Mouse (Mus musculus) adrenal gland (tissue): Measurements from ENCODE around the gene Gm44790.

Experiments used
- intact Hi-C: fragments of 180-260 bp; cut with DNase I; formaldehyde crosslinking; loops from one replicate; pipeline ENCODE4 v1.15.1; 2025

Gm44790 gene

DNA sequence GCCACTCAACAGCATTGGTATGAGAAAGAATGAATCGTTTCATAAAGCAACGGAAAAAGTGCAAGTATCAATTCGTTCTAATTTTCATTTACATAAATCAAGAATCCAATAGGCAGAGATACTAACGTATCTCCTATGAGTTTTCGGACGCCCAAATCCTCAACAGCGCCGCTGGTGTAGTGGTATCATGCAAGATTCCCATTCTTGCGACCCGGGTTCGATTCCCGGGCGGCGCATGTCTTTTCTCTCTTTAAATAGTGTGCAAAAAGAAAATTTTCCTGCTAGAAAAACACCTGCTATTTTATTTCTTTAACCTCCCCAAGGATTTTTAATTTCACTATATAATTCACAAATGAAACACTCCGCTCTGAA lies 22.7 kb upstream of the Gm44790 start:
- intact Hi-C loops = no loop called here

DNA sequence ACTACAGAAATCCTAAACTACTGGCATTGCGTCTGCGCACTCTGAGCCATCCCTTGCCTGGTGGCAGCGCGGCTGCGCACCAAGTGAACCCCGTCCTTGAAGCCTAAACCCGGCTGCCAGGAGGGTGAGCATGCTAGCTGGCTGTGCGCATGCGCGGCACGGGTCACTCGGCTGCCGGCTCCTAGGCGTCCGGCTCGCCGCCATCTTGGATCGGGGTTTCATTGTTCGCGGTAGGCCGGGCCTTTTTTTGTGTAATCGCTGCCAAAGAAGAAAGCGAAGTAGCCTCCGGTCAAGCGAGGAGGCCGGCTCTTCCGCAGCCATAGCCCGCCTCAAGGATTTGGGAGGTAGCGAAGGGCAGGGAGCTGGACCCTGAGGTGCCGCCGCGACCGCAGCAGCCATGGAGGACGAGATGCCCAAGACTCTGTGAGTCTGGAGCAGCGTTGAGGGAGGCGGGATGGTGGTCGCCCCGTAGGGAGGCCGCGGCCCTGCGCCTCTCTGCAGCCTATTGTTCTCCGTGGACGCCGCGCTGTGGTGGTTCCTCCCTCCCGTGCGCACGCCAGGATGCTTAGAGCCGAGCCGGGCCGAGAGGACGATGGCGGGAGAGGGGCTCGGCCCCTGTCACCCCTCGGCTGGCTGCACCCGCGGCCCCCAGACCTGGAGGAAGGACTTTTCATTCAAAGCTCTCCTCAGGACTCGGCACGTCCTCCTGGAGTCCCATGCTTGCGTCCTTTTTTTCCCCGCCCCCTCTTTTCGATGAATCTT lies 22.2 kb upstream of the Gm44790 start, which contains the start of gene Tia1:
Gene Tia1, plus strand, starts transcription at position 120 of the 762 bp plus-strand sequence.
- intact Hi-C loops = no loop called here

DNA sequence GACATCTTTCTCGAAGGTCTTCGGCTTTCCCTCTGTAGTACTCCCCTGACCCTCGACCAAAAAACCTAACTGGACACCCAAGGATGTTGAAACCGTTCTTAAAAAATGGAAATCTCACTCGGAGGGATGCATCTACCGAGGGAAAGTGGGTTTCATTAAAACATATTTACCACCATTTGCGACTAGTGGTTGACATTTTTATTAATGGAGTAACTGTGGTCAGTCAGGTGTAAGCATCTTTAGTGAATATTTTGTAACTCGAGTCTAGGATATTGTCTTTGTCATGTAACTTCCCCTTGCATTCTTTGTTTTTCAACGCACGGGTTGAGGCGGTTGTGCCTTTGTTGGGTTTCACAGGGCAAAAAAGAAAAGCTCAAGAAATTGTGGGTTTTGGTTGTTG lies 21.5 kb upstream of the Gm44790 start:
- intact Hi-C loops = no loop called here

GRCm38 (mm10) chr6:86406306-86406705 lies 20.2 kb upstream of the Gm44790 start:
- intact Hi-C loops = no loop called here

GRCm38 (mm10) chr6:86418711-86419110 lies 7.7 kb upstream of the Gm44790 start:
- intact Hi-C loops = no loop called here

DNA sequence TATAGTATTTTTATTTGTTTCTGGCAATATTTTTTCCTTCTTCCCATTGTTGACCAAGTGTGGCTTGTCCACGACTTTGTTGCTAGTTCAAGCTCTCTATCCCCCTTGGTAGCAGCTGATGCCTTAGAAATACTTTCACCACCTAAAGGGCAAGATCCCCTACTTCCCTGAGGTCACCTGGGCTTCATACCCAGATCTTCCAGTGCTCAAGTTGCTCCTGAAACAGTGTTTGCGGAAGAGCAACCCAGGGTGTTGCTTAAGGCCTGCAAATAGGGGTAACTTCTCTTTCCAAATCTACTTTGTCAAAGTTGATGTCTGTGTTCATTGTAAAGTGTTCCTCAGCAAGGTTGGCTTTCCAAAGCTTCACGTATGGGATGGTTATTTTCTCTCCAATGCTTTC lies 7.2 kb upstream of the Gm44790 start:
- intact Hi-C loops = no loop called here

DNA sequence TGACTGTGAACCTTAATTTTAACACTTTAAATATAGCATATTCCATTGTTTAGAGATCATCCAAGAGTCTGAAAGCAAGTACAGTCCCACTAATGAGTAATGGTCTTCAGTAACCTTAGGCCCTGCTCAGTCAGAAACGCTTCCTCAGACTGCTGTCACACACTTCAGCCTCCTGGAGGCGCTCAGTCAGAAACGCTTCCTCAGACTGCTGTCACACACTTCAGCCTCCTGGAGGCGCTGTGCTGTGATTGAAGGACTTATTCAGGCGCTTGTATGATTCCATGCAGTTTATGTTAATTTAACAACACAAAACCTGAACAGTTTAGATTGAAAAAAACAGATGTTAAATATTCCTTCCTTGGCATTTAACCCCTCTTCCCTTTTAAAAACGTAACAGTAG lies 6.0 kb upstream of the Gm44790 start:
- intact Hi-C loops = no loop called here

GRCm38 (mm10) chr6:86431531-86431930 lies 5.1 kb downstream of the Gm44790 start:
- intact Hi-C loops = loop anchor here (10.0 kb wide), 1 partner anchor 243 kb away; no protein-coding TSS in a partner anchor

DNA sequence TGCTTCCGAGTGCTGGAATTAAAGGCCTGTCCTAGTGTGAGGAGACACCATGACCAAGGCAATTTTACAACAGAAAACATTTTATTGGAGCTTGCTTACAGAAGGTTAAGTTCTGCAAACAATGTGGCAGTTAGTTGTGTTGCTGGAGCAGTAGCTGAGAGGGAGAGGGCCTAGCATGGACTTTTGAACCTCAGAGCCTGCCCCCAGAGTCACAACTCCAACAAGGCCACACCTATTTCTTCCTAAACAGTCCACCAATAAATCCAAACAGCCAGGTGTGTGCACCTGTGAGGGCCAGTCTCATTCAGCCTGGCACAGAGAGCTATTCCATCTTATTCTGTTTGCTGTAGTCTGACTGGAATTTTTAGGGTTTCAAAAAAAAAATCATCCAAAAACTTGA lies 7.2 kb downstream of the Gm44790 start:
- intact Hi-C loops = loop anchor here (10.0 kb wide), 1 partner anchor 241 kb away; no protein-coding TSS in a partner anchor

DNA sequence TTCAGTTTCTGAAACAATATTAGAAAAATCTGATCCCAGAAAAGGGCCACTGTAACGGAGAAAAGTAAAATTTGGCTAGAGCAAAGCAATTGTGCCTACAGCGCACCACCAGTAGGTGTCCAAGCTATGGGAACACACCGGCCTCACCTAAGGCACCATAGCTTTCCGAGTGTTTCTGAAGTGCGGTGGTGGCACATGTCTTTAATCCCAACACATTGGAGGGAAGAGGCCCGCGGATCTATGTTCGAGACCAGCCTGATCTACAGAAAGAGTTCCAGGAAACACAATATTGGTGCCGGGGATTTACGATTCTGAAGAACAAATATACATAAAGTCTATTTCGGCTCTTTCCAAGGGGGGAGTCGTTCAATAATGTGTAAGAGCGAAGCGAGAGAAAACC lies 11.3 kb downstream of the Gm44790 start:
- intact Hi-C loops = loop anchor here (5.0 to 10.0 kb wide), 2 partner anchors 35 to 237 kb away; no protein-coding TSS in a partner anchor

DNA sequence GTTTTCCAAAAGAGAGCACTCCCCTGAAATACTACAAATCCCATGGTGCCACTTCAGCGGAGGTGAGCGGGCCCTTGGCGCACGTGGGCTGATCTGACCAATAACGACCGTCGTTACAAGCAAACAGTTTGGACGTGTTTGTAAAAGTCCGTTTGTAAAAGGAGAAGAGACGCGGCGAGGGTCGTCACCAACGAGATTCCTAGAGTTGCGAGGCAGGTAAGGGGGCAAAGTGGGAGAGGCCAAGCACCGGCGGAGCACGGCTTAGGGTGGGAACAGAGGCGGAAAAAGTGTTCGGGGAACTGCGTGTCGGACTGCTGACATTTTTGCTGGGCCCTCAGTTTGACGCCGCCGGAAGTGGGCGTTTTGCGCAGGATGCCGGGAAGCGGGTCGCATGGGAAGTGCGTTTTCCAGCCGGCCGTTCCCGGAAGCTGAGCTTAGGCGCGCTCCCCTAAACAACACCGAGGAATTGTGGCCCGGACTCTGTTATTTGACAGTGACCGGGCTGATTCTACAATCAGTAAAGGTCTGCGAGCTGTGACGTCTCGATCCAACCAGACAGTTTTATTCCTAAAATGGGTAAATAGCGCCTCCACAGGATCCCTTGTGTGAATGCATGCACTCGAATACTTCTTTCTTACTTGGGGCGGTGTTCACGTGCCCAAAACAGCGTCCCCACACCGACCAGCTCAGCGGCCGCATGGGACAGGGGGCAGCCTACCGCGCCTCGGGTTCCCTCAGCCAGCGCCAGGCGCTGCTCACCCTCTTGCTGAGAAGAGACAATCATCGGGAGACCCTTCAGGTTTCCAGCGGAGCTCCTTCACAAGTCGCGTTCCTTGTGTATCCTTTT lies 12.0 kb downstream of the Gm44790 start, which contains the start of gene C87436:
Gene C87436, plus strand, starts transcription at position 103 of the 847 bp plus-strand sequence.
- intact Hi-C loops = loop anchor here (5.0 to 10.0 kb wide), 2 partner anchors 34 to 236 kb away; no protein-coding TSS in a partner anchor

DNA sequence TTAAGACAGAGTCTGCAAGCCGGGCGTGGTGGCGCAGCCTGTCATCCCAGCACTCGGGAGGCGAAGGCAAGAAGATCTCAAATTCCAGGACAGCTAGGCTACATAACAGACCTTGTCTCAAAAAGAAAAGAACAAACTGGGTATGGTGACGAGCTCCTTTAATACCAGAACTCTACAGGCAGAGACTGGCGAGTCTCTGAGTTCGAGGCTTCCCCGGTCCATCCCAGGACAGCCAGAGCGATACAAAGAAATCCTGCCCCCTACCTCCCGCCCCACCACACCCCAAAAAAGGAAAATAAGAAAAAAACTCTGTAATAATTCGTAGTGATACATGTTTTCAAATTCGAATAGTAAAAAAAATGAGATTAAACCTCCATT lies 12.7 kb downstream of the Gm44790 start:
- intact Hi-C loops = loop anchor here (5.0 to 10.0 kb wide), 2 partner anchors 33 to 236 kb away; no protein-coding TSS in a partner anchor

DNA sequence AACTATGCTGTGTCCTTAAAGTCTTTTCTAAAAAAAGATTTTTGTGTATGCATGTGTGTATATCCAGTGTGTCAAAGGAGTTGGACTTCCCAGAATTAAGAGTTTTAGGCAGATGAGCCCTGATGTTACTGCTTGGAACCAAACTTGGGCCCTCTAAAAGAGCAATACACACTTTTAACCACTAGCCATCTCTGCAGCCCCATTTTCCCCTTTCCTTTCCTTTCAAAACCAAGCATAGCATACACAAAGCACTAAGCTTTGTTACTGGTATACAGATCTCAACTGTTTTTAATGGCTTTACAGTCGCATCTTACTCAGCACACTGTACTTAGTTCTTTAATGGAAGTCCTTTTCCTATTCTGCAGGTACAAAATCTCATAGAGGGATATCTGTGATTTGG lies 13.1 kb downstream of the Gm44790 start:
- intact Hi-C loops = loop anchor here (5.0 to 10.0 kb wide), 2 partner anchors 33 to 235 kb away; no protein-coding TSS in a partner anchor

GRCm38 (mm10) chr6:86441571-86441970 lies 15.1 kb downstream of the Gm44790 start:
- intact Hi-C loops = no loop called here

GRCm38 (mm10) chr6:86445551-86445950 lies 19.1 kb downstream of the Gm44790 start:
- intact Hi-C loops = no loop called here

GRCm38 (mm10) chr6:86446927-86447568 lies 20.6 kb downstream of the Gm44790 start:
- intact Hi-C loops = no loop called here

DNA sequence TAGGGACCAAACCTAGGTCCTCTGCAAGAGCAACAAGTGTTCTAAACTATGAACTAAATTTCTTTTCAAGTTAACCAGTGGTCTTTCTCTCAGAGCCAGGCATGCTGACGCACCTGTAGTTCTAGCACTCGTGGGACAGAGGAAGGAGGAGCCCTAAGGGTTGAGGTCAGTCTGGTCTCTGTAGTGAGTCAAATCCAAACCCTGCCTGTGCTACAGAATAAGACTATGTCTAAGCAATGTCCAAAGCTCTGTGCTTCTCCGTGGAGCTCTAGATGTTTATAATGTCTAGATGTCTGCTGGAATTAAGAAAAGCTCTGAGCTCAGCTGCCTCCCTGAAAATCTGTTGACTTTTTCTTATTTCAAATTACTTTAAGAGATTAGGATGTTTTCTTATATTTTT lies 30.3 kb downstream of the Gm44790 start:
- intact Hi-C loops = no loop called here

DNA sequence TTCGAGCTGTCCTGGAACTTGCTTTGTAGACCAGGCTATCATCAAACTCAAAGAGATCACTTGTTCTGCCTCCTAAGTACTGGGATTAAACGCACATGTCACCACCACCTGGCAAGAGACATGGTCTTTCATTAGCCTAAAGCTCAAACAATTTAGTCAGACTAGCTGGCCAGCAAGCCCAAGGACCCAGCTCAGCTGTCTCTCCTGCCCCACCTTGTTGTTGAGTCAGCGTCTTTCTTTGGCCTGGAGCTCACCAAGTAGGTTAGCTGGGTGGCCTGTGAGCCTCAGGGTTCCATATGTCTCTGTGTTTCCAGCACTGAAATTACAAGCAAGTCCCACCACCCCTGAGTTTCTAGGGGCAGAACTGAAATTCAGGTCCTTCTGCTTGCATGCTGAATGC lies 36.6 kb downstream of the Gm44790 start:
- intact Hi-C loops = loop anchor here (5.0 to 10.0 kb wide), 2 partner anchors 79 to 212 kb away; no protein-coding TSS in a partner anchor

DNA sequence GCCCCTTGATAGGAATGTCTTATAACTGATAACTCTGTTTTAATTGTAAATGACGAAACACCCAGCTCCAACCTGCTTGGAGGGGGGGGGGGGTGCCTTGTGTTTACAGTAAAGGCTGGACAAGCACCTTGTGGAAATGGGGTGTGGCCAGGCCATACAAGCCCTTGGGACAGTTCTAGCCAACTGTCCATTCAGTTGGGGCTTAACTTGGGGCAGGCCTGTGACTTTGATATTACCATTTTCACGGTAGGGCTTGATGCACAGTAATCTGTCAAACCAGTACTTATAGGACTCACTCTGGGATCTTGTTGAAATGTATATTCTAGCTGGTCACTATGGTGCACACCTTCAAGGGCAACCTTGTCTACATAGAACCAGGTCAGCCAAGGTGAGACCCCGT lies 44.9 kb downstream of the Gm44790 start:
- intact Hi-C loops = loop anchor here (5.0 kb wide), 1 partner anchor 34 kb away; the partner anchor contains the start of gene C87436

DNA sequence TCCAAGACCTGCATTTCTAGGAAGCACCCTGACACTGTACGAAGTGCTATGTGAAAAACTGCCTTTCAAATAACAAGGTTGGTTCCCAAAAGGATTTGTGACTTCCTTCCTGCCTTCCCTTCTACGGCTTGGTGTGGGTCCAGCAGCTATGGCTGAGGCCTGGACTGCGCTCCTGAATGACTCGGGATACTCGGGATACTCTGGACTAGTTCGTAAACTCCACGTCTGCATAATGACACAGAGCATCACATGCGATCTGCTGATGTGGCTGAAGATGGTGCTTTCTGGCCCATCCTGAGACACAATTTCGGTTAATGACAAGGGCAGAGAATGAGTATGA lies 45.3 kb downstream of the Gm44790 start:
- intact Hi-C loops = loop anchor here (5.0 kb wide), 1 partner anchor 34 kb away; the partner anchor contains the start of gene C87436
